Mouse (Mus musculus) neural tube, embryonic 15.5 days (tissue): ENCODE results near the gene Nup210l. TPM values are rescaled to one million over a fixed set of nuclear protein-coding genes. Genes with fewer than 3 reads are reported as not detected.
"Not testable (repeated sequence)": the region's sequence is repeated elsewhere in the genome, so short reads cannot be mapped to it uniquely, and the experiment has no call there.

ENCODE experiments used
- ATAC-seq: fragments of 200-750 bp; cut with Nextera tagmentation; 2 replicates; pipeline ENCODE4 v1.8.0; 2017; ENCODE audit warnings: mild to moderate bottlenecking, moderate TSS enrichment, moderate library complexity; ENCODE audit not compliant: low FRiP score
- H3K27ac ChIP-seq: fragments of 300-500 bp; sonication (generic); replicated peaks from 2 replicates; pipeline ENCODE4 v1.5.1; 2015; ENCODE audit warnings: mild to moderate bottlenecking, inconsistent platforms
- H3K27me3 ChIP-seq: fragments of 300-500 bp; sonication (generic); replicated peaks from 2 replicates; pipeline ENCODE4 v1.6.1; 2015; ENCODE audit warnings: inconsistent platforms
- H3K36me3 ChIP-seq: fragments of 300-500 bp; sonication (generic); 2 replicates; pipeline ENCODE4 v1.6.1; 2015; ENCODE audit warnings: inconsistent platforms
- H3K4me1 ChIP-seq: fragments of 300-500 bp; sonication (generic); 2 replicates; pipeline ENCODE4 v1.6.1; 2015; ENCODE audit warnings: inconsistent platforms
- H3K4me2 ChIP-seq: fragments of 300-500 bp; sonication (generic); 2 replicates; pipeline ENCODE4 v1.6.1; 2015; ENCODE audit warnings: inconsistent platforms, mild to moderate bottlenecking, moderate library complexity
- H3K4me3 ChIP-seq: fragments of 300-500 bp; sonication (generic); replicated peaks from 2 replicates; pipeline ENCODE4 v1.5.1; 2015; ENCODE audit warnings: mild to moderate bottlenecking, inconsistent platforms
- H3K9ac ChIP-seq: fragments of 300-500 bp; sonication (generic); replicated peaks from 2 replicates; pipeline ENCODE4 v1.6.1; 2015; ENCODE audit warnings: mild to moderate bottlenecking, inconsistent platforms
- H3K9me3 ChIP-seq: fragments of 300-500 bp; sonication (generic); replicated peaks from 2 replicates; pipeline ENCODE4 v1.6.1; 2016; ENCODE audit warnings: inconsistent platforms
- WGBS: fragments of 180-500 bp; shearing (Covaris S2); methylation state at CpG from one replicate; pipeline ENCODE4 v1.1.7; 2015; ENCODE audit warnings: mixed read lengths; 5-methylcytosine and 5-hydroxymethylcytosine counted together
- polyA plus RNA-seq: library from polyadenylated mRNA; unstranded; fragments of >200 nt; fragmentation: Nextera tagmentation; extraction: Ambion mirVana; gene quantifications from 2 replicates; pipeline ENCODE4 v1.2.1, GENCODE M21; 2015

Gene Nup210l
- polyA plus RNA-seq, 1 experiment from 2014 or later, result 0.09 TPM

- WGBS, result 96% methylated on average over 10 of the region's 12 CpGs
- H3K9me3 ChIP-seq, H3K4me3 ChIP-seq, H3K4me2 ChIP-seq, ATAC-seq, H3K27ac ChIP-seq, H3K27me3 ChIP-seq, H3K9ac ChIP-seq: not testable (repeated sequence)
- H3K36me3 ChIP-seq, result peaks cover 10% of the 10 kb centered on the region; the same call in 1 of the 2 replicates
- H3K4me1 ChIP-seq, result peaks cover 48% of the 10 kb centered on the region
Measured at GRCm38 (mm10) chr3:90251731-90252226, 147.8 kb downstream of the Nup210l start.

GRCm38 (mm10) chr3:90252659-90253058 lies 148.7 kb downstream of the Nup210l start:
- not testable (repeated sequence) for H3K27me3 ChIP-seq, H3K27ac ChIP-seq, H3K9ac ChIP-seq, H3K4me3 ChIP-seq, H3K9me3 ChIP-seq, H3K4me2 ChIP-seq, ATAC-seq
- Histone ChIP-seq H3K4me1 (peaks cover 45% of the 10 kb centered on the region), H3K36me3 (peaks cover 17% of the 10 kb centered on the region)
- WGBS, result 92% methylated on average over 2 of the region's 2 CpGs

GRCm38 (mm10) chr3:90253174-90253573 lies 149.2 kb downstream of the Nup210l start:
- H3K27ac ChIP-seq, H3K27me3 ChIP-seq, H3K9me3 ChIP-seq, H3K9ac ChIP-seq: not testable (repeated sequence)
- H3K36me3 ChIP-seq, result peaks cover 17% of the 10 kb centered on the region
- peak overlapping the region; percentile 81 for H3K4me2 ChIP-seq
- WGBS, result 78% methylated on average over 1 of the region's 1 CpGs
- H3K4me1 ChIP-seq, result peaks cover 45% of the 10 kb centered on the region
- H3K4me3 ChIP-seq, result peak overlapping the region; percentile 69; the same call in 1 of the 2 replicates
- peak; percentile 2; the same call in 1 of the 2 replicates for ATAC-seq

- WGBS, result under 1% methylated on average over 39 of the region's 40 CpGs
Measured at GRCm38 (mm10) chr3:90253653-90254418, 149.9 kb downstream of the Nup210l start, which contains the start of gene Crtc2. Crtc2 (plus strand) TSS chr3:90254163.

GRCm38 (mm10) chr3:90254419-90255193 lies 150.7 kb downstream of the Nup210l start:
- H3K9me3 ChIP-seq, result no peaks in the 10 kb centered on the region
- no peaks in the 10 kb centered on the region for H3K27me3 ChIP-seq
- H3K4me3 ChIP-seq, result peak overlapping the region; percentile 69
- peaks cover 30% of the 10 kb centered on the region for H3K36me3 ChIP-seq
- peak overlapping the region; percentile 81 for H3K4me2 ChIP-seq
- peak overlapping the region; percentile 86 for H3K27ac ChIP-seq
- WGBS, result 1% methylated on average over 41 of the region's 41 CpGs
- ATAC-seq, result peak; percentile 61
- H3K9ac ChIP-seq, result peak overlapping the region; percentile 84
- H3K4me1 ChIP-seq, result peaks cover 31% of the 10 kb centered on the region

More at GRCm38 (mm10) chr3:90253653-90254418, 149.9 kb downstream of the Nup210l start, which contains the start of gene Crtc2:
- Histone ChIP-seq H3K27me3 (no peaks in the 10 kb centered on the region), H3K4me2 (peak within 1 kb of the TSS; percentile 81), H3K4me1 (peaks cover 38% of the 10 kb centered on the region), H3K9me3 (no peaks in the 10 kb centered on the region), H3K4me3 (peak within 1 kb of the TSS; percentile 69), H3K36me3 (peaks cover 23% of the 10 kb centered on the region), H3K27ac (peak within 1 kb of the TSS; percentile 86), H3K9ac (peak within 1 kb of the TSS; percentile 84)
- ATAC-seq, result peak; percentile 96

GRCm38 (mm10) chr3:90255194-90255565 lies 151.2 kb downstream of the Nup210l start:
- Histone ChIP-seq H3K27ac (peak overlapping the region; percentile 86), H3K4me1 (peaks cover 31% of the 10 kb centered on the region), H3K36me3 (peaks cover 36% of the 10 kb centered on the region), H3K9me3 (no peaks in the 10 kb centered on the region), H3K9ac (peak overlapping the region; percentile 84), H3K27me3 (no peaks in the 10 kb centered on the region), H3K4me3 (peak overlapping the region; percentile 69), H3K4me2 (peak overlapping the region; percentile 81)
- no peak for ATAC-seq
- 26% methylated on average over 2 of the region's 2 CpGs for WGBS

GRCm38 (mm10) chr3:90255784-90256353 lies 151.9 kb downstream of the Nup210l start:
- no peak for ATAC-seq
- WGBS, result 94% methylated on average over 14 of the region's 14 CpGs
- H3K9me3 ChIP-seq, result no peaks in the 10 kb centered on the region

GRCm38 (mm10) chr3:90256731-90257530 lies 153.0 kb downstream of the Nup210l start:
- H3K9ac ChIP-seq, result no peak overlapping the region
- H3K9me3 ChIP-seq, result no peaks in the 10 kb centered on the region
- H3K36me3 ChIP-seq, result peaks cover 43% of the 10 kb centered on the region
- H3K4me1 ChIP-seq, result peaks cover 24% of the 10 kb centered on the region
- ATAC-seq, result no peak
- H3K27ac ChIP-seq, result no peak overlapping the region
- no peaks in the 10 kb centered on the region for H3K27me3 ChIP-seq
- no peak overlapping the region for H3K4me3 ChIP-seq
- 90% methylated on average over 19 of the region's 19 CpGs for WGBS
- H3K4me2 ChIP-seq, result no peak overlapping the region

More at GRCm38 (mm10) chr3:90255784-90256353, 151.9 kb downstream of the Nup210l start:
- Histone ChIP-seq H3K4me1 (peaks cover 26% of the 10 kb centered on the region), H3K4me3 (peak overlapping the region; percentile 4; the same call in 1 of the 2 replicates), H3K9ac (peak overlapping the region; percentile 17; the same call in 1 of the 2 replicates), H3K27me3 (no peaks in the 10 kb centered on the region), H3K36me3 (peaks cover 42% of the 10 kb centered on the region), H3K27ac (no peak overlapping the region), H3K4me2 (peak overlapping the region; percentile 81)

- no peak overlapping the region for H3K9ac ChIP-seq
- peaks cover 20% of the 10 kb centered on the region for H3K4me1 ChIP-seq
- no peak overlapping the region for H3K4me2 ChIP-seq
- no peak for ATAC-seq
- H3K9me3 ChIP-seq, result no peaks in the 10 kb centered on the region
- H3K36me3 ChIP-seq, result peaks cover 58% of the 10 kb centered on the region
- no peak overlapping the region for H3K4me3 ChIP-seq
- no peaks in the 10 kb centered on the region for H3K27me3 ChIP-seq
- H3K27ac ChIP-seq, result no peak overlapping the region
- 97% methylated on average over 4 of the region's 4 CpGs for WGBS
Measured at GRCm38 (mm10) chr3:90258521-90258920, 154.6 kb downstream of the Nup210l start.
